Mouse (Mus musculus): Measurements from ENCODE around the gene Kmt2a. TPM values are rescaled to one million over a fixed set of nuclear protein-coding genes. Genes with fewer than 3 reads are reported as not detected.

Kmt2a gene
- polyA plus RNA-seq, 1 experiment from 2014 or later = 19.3 TPM

GRCm38 (mm10) chr9:44904964-44905363, 23.9 kb upstream of the Kmt2a start:
- no peak overlapping the region for H3K9ac ChIP-seq
- ATAC-seq (ENCODE audit: low FRiP score) (no peak), DNase-seq (ENCODE audit: low spot score) (no peak)
- H3K36me3 ChIP-seq (replicated peaks; ENCODE audit: control insufficient read depth, insufficient read depth) = no peaks in the 10 kb centered on the region
- no peak overlapping the region for H3K27ac ChIP-seq
- H3K4me2 ChIP-seq (replicated peaks) = no peak overlapping the region
- H3K9me3 ChIP-seq (ENCODE audit: control insufficient read depth, low read length) = no peaks in the 10 kb centered on the region
- no peaks in the 10 kb centered on the region for H3K27me3 ChIP-seq (ENCODE audit: control insufficient read depth, insufficient read depth, low read length)
- no peaks in the 10 kb centered on the region for H3K4me1 ChIP-seq (replicated peaks; ENCODE audit: control insufficient read depth, insufficient read depth, low read length)
- 73% methylated on average over 5 of the region's 5 CpGs for WGBS
- H3K4me3 ChIP-seq (replicated peaks; ENCODE audit: low read length) = no peak overlapping the region

GRCm38 (mm10) chr9:44903856-44904255, 22.8 kb upstream of the Kmt2a start:
- H3K27ac ChIP-seq = no peak overlapping the region
- no peak overlapping the region for H3K9ac ChIP-seq
- no peak for DNase-seq (ENCODE audit: low spot score)
- no peak for ATAC-seq (ENCODE audit: low FRiP score)
- H3K27me3 ChIP-seq (ENCODE audit: control insufficient read depth, insufficient read depth, low read length) = no peaks in the 10 kb centered on the region
- H3K9me3 ChIP-seq (ENCODE audit: control insufficient read depth, low read length) = no peaks in the 10 kb centered on the region
- H3K36me3 ChIP-seq (replicated peaks; ENCODE audit: control insufficient read depth, insufficient read depth) = no peaks in the 10 kb centered on the region
- 91% methylated on average over 4 of the region's 4 CpGs for WGBS
- H3K4me3 ChIP-seq (replicated peaks; ENCODE audit: low read length) = no peak overlapping the region
- no peak overlapping the region for H3K4me2 ChIP-seq (replicated peaks)
- H3K4me1 ChIP-seq (replicated peaks; ENCODE audit: control insufficient read depth, insufficient read depth, low read length) = no peaks in the 10 kb centered on the region

- Histone ChIP-seq H3K4me2 (replicated peaks) (no peak overlapping the region), H3K36me3 (replicated peaks; ENCODE audit: control insufficient read depth, insufficient read depth) (no peaks in the 10 kb centered on the region), H3K27ac (no peak overlapping the region), H3K9ac (no peak overlapping the region), H3K4me1 (replicated peaks; ENCODE audit: control insufficient read depth, insufficient read depth, low read length) (no peaks in the 10 kb centered on the region), H3K27me3 (ENCODE audit: control insufficient read depth, insufficient read depth, low read length) (no peaks in the 10 kb centered on the region), H3K9me3 (ENCODE audit: control insufficient read depth, low read length) (no peaks in the 10 kb centered on the region), H3K4me3 (replicated peaks; ENCODE audit: low read length) (no peak overlapping the region)
- WGBS = 63% methylated on average over 4 of the region's 4 CpGs
- ATAC-seq (ENCODE audit: low FRiP score) (no peak), DNase-seq (ENCODE audit: low spot score) (no peak)
These were observed 19.3 kb upstream of the Kmt2a start for GRCm38 (mm10) chr9:44900402-44900801.

GRCm38 (mm10) chr9:44899716-44900115, 18.6 kb upstream of the Kmt2a start:
- H3K27me3 ChIP-seq (ENCODE audit: control insufficient read depth, insufficient read depth, low read length) = no peaks in the 10 kb centered on the region
- no peaks in the 10 kb centered on the region for H3K36me3 ChIP-seq (replicated peaks; ENCODE audit: control insufficient read depth, insufficient read depth)
- no peak for ATAC-seq (ENCODE audit: low FRiP score)
- H3K27ac ChIP-seq = no peak overlapping the region
- WGBS = 86% methylated on average over 3 of the region's 3 CpGs
- no peak for DNase-seq (ENCODE audit: low spot score)
- no peak overlapping the region for H3K4me2 ChIP-seq (replicated peaks)
- no peak overlapping the region for H3K9ac ChIP-seq
- H3K4me3 ChIP-seq (replicated peaks; ENCODE audit: low read length) = no peak overlapping the region
- no peaks in the 10 kb centered on the region for H3K4me1 ChIP-seq (replicated peaks; ENCODE audit: control insufficient read depth, insufficient read depth, low read length)
- no peaks in the 10 kb centered on the region for H3K9me3 ChIP-seq (ENCODE audit: control insufficient read depth, low read length)

- DNase-seq (ENCODE audit: low spot score) = no peak
- H3K27me3 ChIP-seq (ENCODE audit: control insufficient read depth, insufficient read depth, low read length) = no peaks in the 10 kb centered on the region
- H3K27ac ChIP-seq = no peak overlapping the region
- H3K9ac ChIP-seq = no peak overlapping the region
- no peaks in the 10 kb centered on the region for H3K9me3 ChIP-seq (ENCODE audit: control insufficient read depth, low read length)
- no peak overlapping the region for H3K4me2 ChIP-seq (replicated peaks)
- no peaks in the 10 kb centered on the region for H3K4me1 ChIP-seq (replicated peaks; ENCODE audit: control insufficient read depth, insufficient read depth, low read length)
- no peak overlapping the region for H3K4me3 ChIP-seq (replicated peaks; ENCODE audit: low read length)
- 65% methylated on average over 4 of the region's 4 CpGs for WGBS
- no peak for ATAC-seq (ENCODE audit: low FRiP score)
- no peaks in the 10 kb centered on the region for H3K36me3 ChIP-seq (replicated peaks; ENCODE audit: control insufficient read depth, insufficient read depth)
These were observed 15.9 kb upstream of the Kmt2a start for GRCm38 (mm10) chr9:44897024-44897423.

GRCm38 (mm10) chr9:44892664-44893063, 11.6 kb upstream of the Kmt2a start:
- no peak overlapping the region for H3K9ac ChIP-seq
- H3K4me3 ChIP-seq (replicated peaks; ENCODE audit: low read length) = no peak overlapping the region
- DNase-seq (ENCODE audit: low spot score) (no peak), ATAC-seq (ENCODE audit: low FRiP score) (no peak)
- no peak overlapping the region for H3K4me2 ChIP-seq (replicated peaks)
- H3K9me3 ChIP-seq (ENCODE audit: control insufficient read depth, low read length) = no peaks in the 10 kb centered on the region
- WGBS = 78% methylated on average over 3 of the region's 3 CpGs
- H3K27ac ChIP-seq = no peak overlapping the region
- H3K36me3 ChIP-seq (replicated peaks; ENCODE audit: control insufficient read depth, insufficient read depth) = no peaks in the 10 kb centered on the region
- H3K27me3 ChIP-seq (ENCODE audit: control insufficient read depth, insufficient read depth, low read length) = no peaks in the 10 kb centered on the region
- no peaks in the 10 kb centered on the region for H3K4me1 ChIP-seq (replicated peaks; ENCODE audit: control insufficient read depth, insufficient read depth, low read length)

- no peak for DNase-seq (ENCODE audit: low spot score)
- H3K36me3 ChIP-seq (replicated peaks; ENCODE audit: control insufficient read depth, insufficient read depth) = no peaks in the 10 kb centered on the region
These were observed 10.1 kb upstream of the Kmt2a start for GRCm38 (mm10) chr9:44891210-44891609.

GRCm38 (mm10) chr9:44890122-44890521, 9.0 kb upstream of the Kmt2a start:
- DNase-seq (ENCODE audit: low spot score) (no peak), ATAC-seq (ENCODE audit: low FRiP score) (no peak)
- Histone ChIP-seq H3K36me3 (replicated peaks; ENCODE audit: control insufficient read depth, insufficient read depth) (no peaks in the 10 kb centered on the region), H3K4me1 (replicated peaks; ENCODE audit: control insufficient read depth, insufficient read depth, low read length) (no peaks in the 10 kb centered on the region), H3K27me3 (ENCODE audit: control insufficient read depth, insufficient read depth, low read length) (no peaks in the 10 kb centered on the region), H3K4me3 (replicated peaks; ENCODE audit: low read length) (no peak overlapping the region), H3K27ac (no peak overlapping the region), H3K4me2 (replicated peaks) (no peak overlapping the region), H3K9me3 (ENCODE audit: control insufficient read depth, low read length) (no peaks in the 10 kb centered on the region), H3K9ac (no peak overlapping the region)
- 65% methylated on average over 2 of the region's 2 CpGs for WGBS

More at GRCm38 (mm10) chr9:44891210-44891609, 10.1 kb upstream of the Kmt2a start:
- WGBS = 85% methylated on average over 6 of the region's 6 CpGs
- H3K27ac ChIP-seq = no peak overlapping the region
- H3K9me3 ChIP-seq (ENCODE audit: control insufficient read depth, low read length) = no peaks in the 10 kb centered on the region
- no peak for ATAC-seq (ENCODE audit: low FRiP score)
- H3K9ac ChIP-seq = no peak overlapping the region
- no peaks in the 10 kb centered on the region for H3K4me1 ChIP-seq (replicated peaks; ENCODE audit: control insufficient read depth, insufficient read depth, low read length)
- H3K4me2 ChIP-seq (replicated peaks) = no peak overlapping the region
- H3K4me3 ChIP-seq (replicated peaks; ENCODE audit: low read length) = no peak overlapping the region
- no peaks in the 10 kb centered on the region for H3K27me3 ChIP-seq (ENCODE audit: control insufficient read depth, insufficient read depth, low read length)

GRCm38 (mm10) chr9:44888114-44888624, 7.1 kb upstream of the Kmt2a start:
- Histone ChIP-seq H3K4me2 (replicated peaks) (no peak overlapping the region), H3K4me1 (replicated peaks; ENCODE audit: control insufficient read depth, insufficient read depth, low read length) (0 out of 2 replicates have a peak, but pooled peaks cover 4% of the 10 kb centered on the region), H3K9me3 (ENCODE audit: control insufficient read depth, low read length) (no peaks in the 10 kb centered on the region), H3K4me3 (replicated peaks; ENCODE audit: low read length) (no peak overlapping the region), H3K36me3 (replicated peaks; ENCODE audit: control insufficient read depth, insufficient read depth) (no peaks in the 10 kb centered on the region), H3K27me3 (ENCODE audit: control insufficient read depth, insufficient read depth, low read length) (no peaks in the 10 kb centered on the region), H3K9ac (no peak overlapping the region), H3K27ac (no peak overlapping the region)
- DNase-seq (ENCODE audit: low spot score) (no peak), ATAC-seq (ENCODE audit: low FRiP score) (no peak)
- WGBS = 87% methylated on average over 7 of the region's 7 CpGs

- ATAC-seq (ENCODE audit: low FRiP score) (peak; percentile 25), DNase-seq (ENCODE audit: low spot score) (peak; percentile 73)
- Histone ChIP-seq H3K4me2 (replicated peaks) (peak overlapping the region; percentile 99), H3K27ac (peak overlapping the region; percentile 99), H3K9me3 (ENCODE audit: control insufficient read depth, low read length) (no peaks in the 10 kb centered on the region), H3K4me3 (replicated peaks; ENCODE audit: low read length) (peak overlapping the region; percentile 88), H3K36me3 (replicated peaks; ENCODE audit: control insufficient read depth, insufficient read depth) (0 out of 2 replicates have a peak, but pooled peaks cover 2% of the 10 kb centered on the region), H3K9ac (peak overlapping the region; percentile 96), H3K27me3 (ENCODE audit: control insufficient read depth, insufficient read depth, low read length) (no peaks in the 10 kb centered on the region), H3K4me1 (replicated peaks; ENCODE audit: control insufficient read depth, insufficient read depth, low read length) (peaks cover 22% of the 10 kb centered on the region)
- under 1% methylated on average over 21 of the region's 21 CpGs for WGBS
These were observed 2.0 kb upstream of the Kmt2a start for GRCm38 (mm10) chr9:44882981-44883569.
